Mouse (Mus musculus) thymus, adult 2 months (tissue): Measurements from ENCODE around the gene Ehd4.

Experiments
- CTCF ChIP-seq: fragments of 200-500 bp; IDR thresholded peaks from 2 replicates; pipeline ENCODE4 v1.5.1; 2012; ENCODE audit warnings: mild to moderate bottlenecking, control low read depth, low read length, moderate library complexity, borderline replicate concordance; ENCODE audit not compliant: control insufficient read depth, poor library complexity, insufficient read depth; ENCODE audit errors: extremely low read depth
- POLR2A ChIP-seq: fragments of 200-500 bp; IDR thresholded peaks from 2 replicates; pipeline ENCODE4 v1.6.1; 2012; ENCODE audit warnings: mild to moderate bottlenecking, low read length, control low read depth, moderate library complexity; ENCODE audit not compliant: control insufficient read depth, poor library complexity, insufficient read depth; ENCODE audit errors: extremely low read depth

- no peak for TF ChIP-seq POLR2A
- TF ChIP-seq CTCF: no peak
These were observed 17.0 kb upstream of the Ehd4 start for GRCm38 (mm10) chr2:120171362-120171761.
